Mouse (Mus musculus) c-Kit-positive CD71-positive TER-119-positive erythroid progenitor cells, embryonic 14.5 days (primary cell): ENCODE measurements around the gene Ankrd33.

Experiments
- DNase-seq: peaks from one replicate; pipeline ENCODE4 v3.0.0-alpha.2; 2013; ENCODE audit warnings: low spot score

The Ankrd33 gene

GRCm38 (mm10) chr15:101115511-101116110 is at the start of gene Ankrd33:
Ankrd33 (plus strand) TSS chr15:101115755.
- DNase-seq, result no peak

DNA sequence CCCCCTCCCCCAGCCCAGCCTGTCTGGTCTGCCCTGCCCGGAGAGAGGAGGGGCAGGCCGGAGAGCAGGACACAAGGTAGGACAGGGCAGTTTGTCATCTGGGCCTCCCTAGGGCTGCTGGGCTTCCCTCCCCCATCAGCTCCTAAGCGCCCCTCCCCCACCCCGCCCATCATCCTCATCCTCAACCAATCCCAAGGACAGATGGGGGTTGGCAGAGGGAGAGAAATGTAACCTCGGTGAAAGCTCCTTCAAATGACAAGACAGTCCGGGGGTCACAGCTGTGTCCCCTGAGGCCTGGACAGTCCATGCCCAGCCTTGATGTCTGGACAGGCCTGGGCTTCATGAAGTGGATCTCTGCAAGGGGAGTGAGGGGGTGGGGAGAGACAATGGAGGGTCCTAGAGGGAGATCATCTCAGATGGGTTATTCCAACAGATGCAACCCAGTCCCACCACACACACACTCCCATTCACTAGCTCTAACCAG is 49.1 kb upstream of the Ankrd33 start:
- no peak for DNase-seq

GRCm38 (mm10) chr15:101066920-101067696 is 48.4 kb upstream of the Ankrd33 start:
- DNase-seq, result no peak

- no peak for DNase-seq
These were observed 47.5 kb upstream of the Ankrd33 start for GRCm38 (mm10) chr15:101068029-101068428.

GRCm38 (mm10) chr15:101068671-101069070 is 46.9 kb upstream of the Ankrd33 start:
- DNase-seq, result no peak

- DNase-seq, result no peak
These were observed 45.8 kb upstream of the Ankrd33 start for GRCm38 (mm10) chr15:101069641-101070190.

- no peak for DNase-seq
These were observed 44.8 kb upstream of the Ankrd33 start for GRCm38 (mm10) chr15:101070762-101071161.

GRCm38 (mm10) chr15:101072736-101073135 is 42.8 kb upstream of the Ankrd33 start:
- no peak for DNase-seq

DNA sequence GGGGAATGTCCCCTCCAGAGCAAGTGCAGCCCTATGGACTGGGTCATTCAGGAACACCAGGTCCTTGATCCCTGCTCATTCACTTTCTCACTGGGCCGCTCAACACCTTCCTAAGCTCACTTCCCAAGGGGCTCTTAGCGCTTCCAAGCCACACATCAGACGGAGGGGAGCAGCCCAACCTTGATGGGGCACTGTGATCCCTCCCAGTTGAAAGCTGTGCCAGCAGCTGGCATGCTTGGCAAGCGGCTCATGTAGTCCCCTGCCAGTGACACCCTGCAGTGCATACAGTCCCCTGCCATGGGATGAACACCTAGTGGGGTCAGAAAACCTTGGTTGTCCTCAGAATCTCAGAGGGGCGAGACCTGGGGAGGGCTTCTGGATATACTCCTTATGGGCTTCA is 41.5 kb upstream of the Ankrd33 start:
- no peak for DNase-seq

- DNase-seq, result no peak
These were observed 40.4 kb upstream of the Ankrd33 start for GRCm38 (mm10) chr15:101075150-101075549.

DNA sequence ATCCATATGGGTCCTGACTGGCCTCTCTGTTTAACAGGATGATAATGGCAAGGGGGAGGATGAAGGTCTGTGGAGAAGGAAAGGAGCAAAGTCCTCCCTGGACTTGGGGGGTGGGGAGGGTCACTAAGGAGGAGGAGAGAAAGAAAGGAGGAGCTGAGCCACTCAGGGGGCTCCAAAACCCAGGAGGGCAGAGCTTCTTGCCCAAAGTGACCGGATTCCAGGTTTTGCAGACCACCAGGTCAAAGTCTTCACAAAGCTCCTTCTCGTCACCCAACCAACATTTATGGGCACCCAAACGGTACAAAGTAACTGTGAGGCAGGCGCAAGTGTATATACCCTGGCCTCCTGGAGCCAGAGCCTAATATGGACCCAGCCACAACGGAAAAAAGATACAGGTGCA is 39.9 kb upstream of the Ankrd33 start:
- DNase-seq, result no peak

GRCm38 (mm10) chr15:101076071-101077000 is 39.2 kb upstream of the Ankrd33 start:
- DNase-seq, result no peak

DNA sequence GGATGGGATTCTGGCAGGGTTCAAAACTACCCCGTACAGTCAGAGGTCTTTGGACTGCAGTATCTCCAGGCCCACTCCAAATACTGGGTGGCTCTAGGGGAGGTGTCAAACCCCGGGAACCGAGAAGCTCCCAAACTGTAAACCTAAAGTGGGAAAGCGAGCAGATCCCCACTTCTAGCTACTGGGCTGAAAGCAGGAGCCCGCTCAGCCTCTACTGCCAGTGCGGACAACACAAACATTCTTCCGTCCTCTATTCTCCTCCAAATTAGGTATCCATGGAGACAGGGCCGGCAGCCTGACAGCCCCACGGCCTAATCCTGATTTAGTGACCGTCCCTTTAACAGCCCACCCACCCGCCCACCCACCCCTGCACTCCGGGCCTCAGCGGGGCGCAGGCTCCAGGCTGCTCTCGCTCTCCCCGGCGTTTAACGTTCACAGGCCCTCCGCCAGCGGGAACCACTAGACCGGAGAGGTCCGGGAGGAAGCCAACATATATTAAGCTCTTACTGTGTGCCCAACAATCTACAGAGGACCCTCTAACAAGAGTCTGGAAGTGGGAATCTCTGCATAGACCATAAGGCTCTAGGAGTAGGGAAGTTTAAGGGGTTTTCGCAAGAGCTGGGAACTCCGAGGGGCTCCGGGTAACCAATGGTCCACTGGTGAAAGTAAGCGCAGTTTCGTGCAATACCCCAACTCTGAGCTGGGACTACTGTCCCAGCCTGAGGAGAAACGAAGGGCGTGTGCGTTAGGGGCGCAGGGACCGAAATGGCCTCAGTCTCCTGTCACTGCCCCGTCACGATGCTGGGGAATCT is 38.3 kb upstream of the Ankrd33 start:
- DNase-seq, result no peak

- DNase-seq, result no peak
These were observed 37.5 kb upstream of the Ankrd33 start, which contains the start of gene Fignl2 for GRCm38 (mm10) chr15:101077813-101078730. Fignl2 (minus strand) TSS chr15:101078567.

GRCm38 (mm10) chr15:101078731-101079156 is 36.8 kb upstream of the Ankrd33 start:
- DNase-seq, result no peak

DNA sequence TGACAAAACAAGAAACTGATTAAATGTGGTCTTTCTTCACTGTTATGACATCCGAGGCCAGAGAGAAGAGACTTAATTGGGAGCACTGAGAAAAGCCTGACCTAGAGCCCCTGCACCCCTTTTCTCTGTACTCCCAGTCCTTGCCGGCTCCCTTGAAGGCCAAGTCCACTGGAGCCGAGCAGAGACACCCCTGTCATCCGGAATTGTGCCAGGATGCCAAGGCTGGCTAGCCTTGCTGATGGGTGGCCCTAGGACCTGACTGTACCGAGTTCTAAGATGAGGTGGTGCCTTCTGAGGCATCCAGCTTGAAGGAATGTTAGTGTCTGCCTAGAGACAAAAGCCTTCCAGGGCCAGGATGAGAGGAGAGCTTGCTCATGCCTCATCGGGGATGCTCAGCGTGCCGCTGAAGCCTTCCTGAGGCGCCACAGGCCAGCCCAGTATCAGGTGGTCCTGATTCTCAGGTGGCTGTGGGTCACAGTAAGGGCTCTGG is 35.5 kb upstream of the Ankrd33 start:
- DNase-seq, result no peak

- no peak for DNase-seq
These were observed 34.5 kb upstream of the Ankrd33 start for GRCm38 (mm10) chr15:101081035-101081548.

- no peak for DNase-seq
These were observed 33.3 kb upstream of the Ankrd33 start for GRCm38 (mm10) chr15:101082236-101082635.

DNA sequence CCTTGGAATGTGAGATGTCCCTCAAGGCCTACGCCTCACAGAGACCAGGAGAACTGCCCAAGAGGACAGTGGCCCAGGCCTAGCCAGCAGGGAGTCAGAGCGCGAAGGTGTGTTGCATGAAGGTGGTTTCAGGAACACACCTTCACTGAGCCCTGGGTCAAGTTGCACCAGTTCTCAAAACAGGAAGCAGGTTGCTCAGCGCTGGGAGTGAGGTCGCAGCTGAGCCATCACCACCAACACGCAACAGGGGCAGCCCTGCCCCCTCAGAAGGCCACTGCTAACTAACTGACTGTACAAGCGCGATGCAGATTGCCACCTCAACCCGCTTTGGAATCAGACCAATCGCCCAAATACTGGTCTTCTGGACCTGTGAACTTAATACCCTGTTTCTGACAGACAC is 31.1 kb upstream of the Ankrd33 start:
- no peak for DNase-seq

DNA sequence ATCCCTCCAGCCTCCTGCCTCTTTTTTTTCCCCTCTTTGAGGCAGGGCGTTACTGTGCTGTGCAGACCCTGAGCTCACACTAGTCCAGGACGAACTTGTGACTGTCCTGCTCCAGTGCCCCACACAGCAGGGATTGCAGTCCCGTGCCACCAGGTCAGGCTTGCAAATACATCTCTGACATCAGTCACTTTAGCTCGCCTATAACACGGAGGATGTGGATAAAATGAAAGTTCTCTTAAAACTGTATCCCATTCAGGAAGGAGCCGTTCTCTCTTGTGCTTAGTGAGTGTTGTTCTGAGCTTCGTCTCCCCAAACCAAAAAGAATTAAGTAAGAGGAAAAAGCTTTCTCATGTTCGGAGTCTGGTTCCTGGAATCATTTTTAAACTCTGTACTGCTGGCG is 29.1 kb upstream of the Ankrd33 start:
- no peak for DNase-seq
